Mouse (Mus musculus) neural tube, embryonic 11.5 days (tissue): ENCODE measurements around the gene Mmp9. TPM values are rescaled to one million over a fixed set of nuclear protein-coding genes. Genes with fewer than 3 reads are reported as not detected.

Source experiments
- ATAC-seq: fragments of 200-750 bp; cut with Nextera tagmentation; 2 replicates; pipeline ENCODE4 v1.8.0; 2017; ENCODE audit warnings: moderate number of reproducible peaks, mild to moderate bottlenecking, moderate TSS enrichment, moderate library complexity; ENCODE audit not compliant: insufficient read depth, low FRiP score, low TSS enrichment
- DNase-seq: peaks from one replicate; pipeline ENCODE4 v3.0.0-alpha.2; 2015; ENCODE audit warnings: low spot score
- H3K27ac ChIP-seq: fragments of 300-500 bp; sonication (generic); 2 replicates; pipeline ENCODE4 v1.5.1; 2014; ENCODE audit warnings: low read depth, mild to moderate bottlenecking, low read length
- H3K27me3 ChIP-seq: fragments of 300-500 bp; sonication (generic); 2 replicates; pipeline ENCODE4 v1.6.1; 2014; ENCODE audit warnings: mild to moderate bottlenecking, low read length, mixed read lengths; ENCODE audit not compliant: control insufficient read depth, insufficient read depth
- H3K36me3 ChIP-seq: fragments of 300-500 bp; sonication (generic); 2 replicates; pipeline ENCODE4 v1.6.1; 2014; ENCODE audit warnings: mild to moderate bottlenecking, low read length, moderate library complexity, mixed read lengths; ENCODE audit not compliant: control insufficient read depth, insufficient read depth
- H3K4me1 ChIP-seq: fragments of 300-500 bp; sonication (generic); 2 replicates; pipeline ENCODE4 v1.6.1; 2014; ENCODE audit warnings: low read length, mixed read lengths; ENCODE audit not compliant: control insufficient read depth, insufficient read depth
- H3K4me2 ChIP-seq: fragments of 300-500 bp; sonication (generic); 2 replicates; pipeline ENCODE4 v1.6.1; 2014; ENCODE audit warnings: low read depth, mild to moderate bottlenecking, moderate library complexity
- H3K4me3 ChIP-seq: fragments of 300-500 bp; sonication (generic); 2 replicates; pipeline ENCODE4 v1.5.1; 2014; ENCODE audit warnings: low read depth, low read length
- H3K9ac ChIP-seq: fragments of 300-500 bp; sonication (generic); 2 replicates; pipeline ENCODE4 v1.6.1; 2014; ENCODE audit warnings: mild to moderate bottlenecking, low read length
- H3K9me3 ChIP-seq: fragments of 300-500 bp; sonication (generic); 2 replicates; pipeline ENCODE4 v1.6.1; 2016; ENCODE audit warnings: low read length; ENCODE audit not compliant: control insufficient read depth
- WGBS: fragments of 180-500 bp; shearing (Covaris S2); extraction: QIAGEN DNeasy Blood & Tissue Kit; methylation state at CpG from one replicate; pipeline ENCODE4 v1.1.7; 2014; 5-methylcytosine and 5-hydroxymethylcytosine counted together
- polyA plus RNA-seq: library from polyadenylated mRNA; unstranded; fragments of >200 nt; fragmentation: Nextera tagmentation; extraction: Ambion mirVana; gene quantifications from 2 replicates; pipeline ENCODE4 v1.2.1, GENCODE M21; 2014

Mmp9 gene
- polyA plus RNA-seq, 1 experiment from 2014 or later, result 2.1 TPM

GRCm38 (mm10) chr2:164956195-164956594 lies 15.6 kb downstream of the Mmp9 start:
- DNase-seq, result no peak
- Histone ChIP-seq H3K9me3 (no peaks in the 10 kb centered on the region), H3K27me3 (peaks cover 15% of the 10 kb centered on the region), H3K36me3 (no peaks in the 10 kb centered on the region), H3K27ac (no peak overlapping the region), H3K9ac (no peak overlapping the region), H3K4me3 (no peak overlapping the region), H3K4me2 (no peak overlapping the region), H3K4me1 (no peaks in the 10 kb centered on the region)
- 69% methylated on average over 5 of the region's 5 CpGs for WGBS
- no peak for ATAC-seq

DNA sequence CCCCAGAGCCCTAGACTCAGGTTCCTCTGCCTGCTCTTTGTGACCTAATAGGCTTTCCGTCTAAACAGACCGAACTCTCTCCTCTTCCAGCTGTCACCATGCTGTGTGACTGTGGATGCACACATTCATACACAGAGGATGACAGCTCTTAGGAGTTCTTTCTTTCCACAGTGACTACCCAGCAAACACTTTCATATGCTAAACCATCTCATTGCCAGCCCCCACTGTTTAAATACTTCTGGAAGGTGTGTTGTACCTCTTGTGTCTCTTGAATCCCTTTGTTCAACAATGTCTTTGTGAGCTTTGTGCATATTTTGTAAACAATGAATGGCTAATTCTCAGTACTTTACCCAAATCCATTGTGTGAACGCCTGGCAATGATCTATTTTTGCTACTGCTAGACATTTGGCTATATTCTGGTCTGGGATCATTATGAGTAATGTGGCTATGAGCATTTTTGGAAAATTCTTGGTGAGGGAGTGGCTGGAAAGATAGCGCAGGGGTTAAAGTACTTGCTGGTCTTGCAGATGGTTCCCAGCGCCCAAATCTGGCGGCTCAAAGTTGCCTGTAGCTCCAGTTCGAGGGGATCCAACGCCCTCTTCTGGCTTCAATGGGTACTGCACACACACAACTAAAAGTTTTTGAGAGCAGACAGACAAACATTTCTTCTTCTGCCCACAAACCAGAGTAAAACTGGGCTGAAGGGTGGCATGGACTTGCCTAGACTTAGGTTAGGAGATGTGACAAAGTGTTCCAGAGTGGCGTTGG lies 17.2 kb downstream of the Mmp9 start:
- peaks cover 2% of the 10 kb centered on the region for H3K27me3 ChIP-seq
- no peaks in the 10 kb centered on the region for H3K36me3 ChIP-seq
- no peaks in the 10 kb centered on the region for H3K4me1 ChIP-seq
- 73% methylated on average over 9 of the region's 9 CpGs for WGBS
- H3K4me2 ChIP-seq, result no peak overlapping the region
- no peak overlapping the region for H3K4me3 ChIP-seq
- ATAC-seq, result no peak
- H3K9me3 ChIP-seq, result no peaks in the 10 kb centered on the region
- H3K9ac ChIP-seq, result no peak overlapping the region
- H3K27ac ChIP-seq, result no peak overlapping the region
- no peak for DNase-seq

DNA sequence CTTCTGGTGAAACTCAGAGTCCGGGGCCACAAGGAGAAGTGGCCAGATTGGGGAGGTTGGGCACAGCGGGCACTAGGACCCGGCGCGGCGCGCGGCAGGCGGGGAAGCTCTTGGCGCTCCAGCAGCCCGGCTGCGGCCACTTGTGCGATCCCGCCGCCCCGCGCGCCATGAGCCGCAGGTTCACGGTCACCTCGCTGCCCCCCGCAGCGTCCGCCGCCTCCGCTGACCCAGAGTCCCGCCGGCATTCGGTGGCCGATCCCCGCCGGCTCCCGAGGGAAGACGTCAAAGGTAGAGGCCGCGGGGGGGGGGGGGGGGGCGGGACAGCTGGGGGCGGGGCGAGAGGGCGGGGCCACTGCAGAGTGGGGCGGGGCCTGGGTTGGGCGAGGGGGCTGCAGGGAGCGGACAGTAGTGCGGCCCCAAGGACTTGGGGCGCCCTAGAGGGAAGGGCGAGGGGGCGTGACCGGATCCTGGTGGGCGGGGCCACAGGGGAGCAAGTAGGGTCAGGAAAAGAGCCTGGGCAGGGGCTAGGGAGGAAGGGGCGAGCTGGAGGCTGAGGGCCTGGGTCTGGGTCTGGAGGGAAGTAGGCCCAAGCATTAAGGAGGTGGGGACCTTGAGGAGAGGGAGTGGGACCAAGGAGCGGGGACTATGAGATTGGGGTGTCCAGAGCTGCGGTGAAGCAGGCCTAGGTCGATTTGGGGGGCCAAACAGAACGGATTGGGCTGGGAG lies 20.3 kb downstream of the Mmp9 start, which contains the start of gene Slc12a5:
TSS of gene Slc12a5 (plus strand) at position 87 of the 726 bp plus-strand sequence.
- peak within 1 kb of the TSS; percentile 39; the same call in 1 of the 2 replicates for H3K9ac ChIP-seq
- peak within 1 kb of the TSS; percentile 47 for H3K4me2 ChIP-seq
- H3K4me3 ChIP-seq, result peak within 1 kb of the TSS; percentile 52
- DNase-seq (peak; percentile 85), ATAC-seq (peak; percentile 65)
- no peak within 1 kb of the TSS for H3K27ac ChIP-seq
- H3K4me1 ChIP-seq, result peaks cover 5% of the 10 kb centered on the region; the same call in 1 of the 2 replicates
- no peaks in the 10 kb centered on the region for H3K9me3 ChIP-seq
- H3K36me3 ChIP-seq, result no peaks in the 10 kb centered on the region
- H3K27me3 ChIP-seq, result peaks cover 8% of the 10 kb centered on the region
- WGBS, result under 1% methylated on average over 44 of the region's 54 CpGs

- H3K9me3 ChIP-seq, result no peaks in the 10 kb centered on the region
- peak; percentile 76 for DNase-seq
- peaks cover 15% of the 10 kb centered on the region for H3K27me3 ChIP-seq
- peak overlapping the region; percentile 47 for H3K4me2 ChIP-seq
- peaks cover 5% of the 10 kb centered on the region; the same call in 1 of the 2 replicates for H3K4me1 ChIP-seq
- H3K36me3 ChIP-seq, result no peaks in the 10 kb centered on the region
- H3K27ac ChIP-seq, result no peak overlapping the region
- H3K9ac ChIP-seq, result no peak overlapping the region
- WGBS, result 8% methylated on average over 17 of the region's 17 CpGs
- H3K4me3 ChIP-seq, result peak overlapping the region; percentile 52; the same call in 1 of the 2 replicates
- ATAC-seq, result no peak
These were observed 21.1 kb downstream of the Mmp9 start for GRCm38 (mm10) chr2:164961506-164962182.

DNA sequence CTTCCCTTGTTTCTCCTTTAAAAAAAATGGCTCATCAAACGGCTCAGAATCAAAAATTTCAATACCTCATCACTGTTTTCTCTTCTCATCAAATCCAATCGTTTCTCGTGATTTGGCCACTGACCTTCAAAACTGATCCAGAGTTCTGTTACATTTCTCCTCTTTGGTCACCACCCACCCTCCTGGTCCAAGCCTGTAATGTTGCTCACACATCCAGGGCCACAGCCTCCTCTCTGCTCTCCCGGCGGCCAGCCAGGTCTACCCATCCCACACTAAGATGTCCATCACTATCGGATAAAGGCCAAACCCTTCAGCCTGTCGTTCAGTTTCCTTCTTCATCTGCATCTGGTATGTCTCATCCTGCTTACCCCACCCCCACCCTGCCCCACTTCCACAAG lies 21.6 kb downstream of the Mmp9 start:
- no peaks in the 10 kb centered on the region for H3K36me3 ChIP-seq
- WGBS, result 58% methylated on average over 7 of the region's 7 CpGs

DNA sequence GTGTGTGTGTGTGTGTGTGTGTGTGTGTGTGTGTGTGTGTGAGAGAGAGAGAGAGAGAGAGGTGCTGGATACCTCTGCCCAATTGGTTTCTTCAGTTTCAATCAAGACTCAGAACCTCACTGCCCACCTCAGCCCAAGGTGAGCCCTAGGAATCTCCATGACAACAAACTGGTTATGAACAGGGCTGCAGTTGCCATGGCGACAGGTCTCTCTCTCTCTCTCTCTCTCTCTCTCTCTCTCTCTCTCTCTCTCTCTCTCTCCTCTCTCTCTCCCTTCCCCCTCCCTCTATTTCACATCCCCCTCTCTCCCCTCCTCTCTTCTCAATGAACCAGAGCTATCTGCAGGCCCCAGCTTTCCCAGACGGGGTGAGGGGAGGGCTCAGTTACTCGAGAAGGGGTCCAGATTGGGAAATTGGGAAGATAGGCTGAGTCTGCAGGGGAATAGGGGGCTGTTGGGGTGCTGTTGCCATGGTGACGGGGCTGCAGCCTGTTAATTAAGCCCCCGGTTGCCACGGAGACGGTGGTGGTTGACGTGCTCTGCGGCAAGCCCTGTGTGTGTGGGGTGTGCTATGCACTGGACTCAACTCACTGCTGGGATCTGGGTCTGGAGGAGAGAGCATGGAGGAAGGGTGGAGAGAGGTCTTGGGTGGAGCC lies 23.8 kb downstream of the Mmp9 start:
- Histone ChIP-seq H3K27me3 (peaks cover 43% of the 10 kb centered on the region), H3K4me1 (peaks cover 9% of the 10 kb centered on the region; the same call in 1 of the 2 replicates), H3K9me3 (no peaks in the 10 kb centered on the region), H3K4me2 (no peak overlapping the region), H3K36me3 (no peaks in the 10 kb centered on the region), H3K4me3 (no peak overlapping the region), H3K9ac (no peak overlapping the region), H3K27ac (no peak overlapping the region)
- WGBS, result 44% methylated on average over 9 of the region's 9 CpGs
- DNase-seq (peak; percentile 69), ATAC-seq (0 out of 2 replicates have a peak, but pooled peaks have one; percentile 31)

More for the DNA sequence above, 21.6 kb downstream of the Mmp9 start:
- Histone ChIP-seq H3K4me2 (no peak overlapping the region), H3K27ac (no peak overlapping the region), H3K4me1 (peaks cover 5% of the 10 kb centered on the region; the same call in 1 of the 2 replicates), H3K4me3 (no peak overlapping the region), H3K27me3 (peaks cover 21% of the 10 kb centered on the region), H3K9me3 (no peaks in the 10 kb centered on the region), H3K9ac (no peak overlapping the region)
- DNase-seq (no peak), ATAC-seq (no peak)

GRCm38 (mm10) chr2:164964981-164965380 lies 24.4 kb downstream of the Mmp9 start:
- Histone ChIP-seq H3K27me3 (peaks cover 49% of the 10 kb centered on the region), H3K4me2 (no peak overlapping the region), H3K36me3 (no peaks in the 10 kb centered on the region), H3K4me1 (peaks cover 9% of the 10 kb centered on the region; the same call in 1 of the 2 replicates), H3K9me3 (no peaks in the 10 kb centered on the region), H3K4me3 (no peak overlapping the region), H3K27ac (no peak overlapping the region), H3K9ac (no peak overlapping the region)
- DNase-seq, result no peak
- ATAC-seq, result no peak
- 83% methylated on average over 1 of the region's 1 CpGs for WGBS

GRCm38 (mm10) chr2:164966381-164966780 lies 25.8 kb downstream of the Mmp9 start:
- Histone ChIP-seq H3K9me3 (no peaks in the 10 kb centered on the region), H3K4me1 (peaks cover 12% of the 10 kb centered on the region; the same call in 1 of the 2 replicates), H3K36me3 (no peaks in the 10 kb centered on the region), H3K4me3 (no peak overlapping the region), H3K27me3 (peaks cover 62% of the 10 kb centered on the region), H3K4me2 (no peak overlapping the region), H3K27ac (no peak overlapping the region), H3K9ac (no peak overlapping the region)
- peak; percentile 54 for DNase-seq
- 26% methylated on average over 8 of the region's 8 CpGs for WGBS
- no peak for ATAC-seq
